ENCODE assay signal across 17 mouse cellular contexts in genomic region chr1:172167911-172168310, GRCm38 (mm10). TPM values are rescaled to one million over a fixed set of nuclear protein-coding genes. Genes with fewer than 3 reads are reported as not detected.
"Had no signal": no experiment of that assay in that cellular context is flagged by ENCODE, and none has a peak within 500 bp of the region (broad histone marks: within the 10 kb centered on the region; RNA-seq: fewer than 3 reads in every experiment).

No protein-coding gene starts in this region.

- H3K9me3 ChIP-seq: hindbrain, embryonic 15.5 days; limb, embryonic 12.5 days; limb, embryonic 15.5 days; lung, embryonic 15.5 days had no signal

- H3K4me2 ChIP-seq: hindbrain, embryonic 15.5 days; limb, embryonic 12.5 days; limb, embryonic 15.5 days; liver, embryonic 11.5 days; lung, embryonic 15.5 days; midbrain, embryonic 11.5 days had no signal

- ATAC-seq: intestine, postnatal 0 days; liver, postnatal 0 days had no signal

- H3K27me3 ChIP-seq: hindbrain, embryonic 15.5 days; limb, embryonic 12.5 days; limb, embryonic 15.5 days; lung, embryonic 15.5 days had no signal

- H3K4me3 ChIP-seq: hindbrain, embryonic 15.5 days; limb, embryonic 12.5 days; limb, embryonic 15.5 days; lung, embryonic 15.5 days had no signal

- H3K27ac ChIP-seq: hindbrain, embryonic 15.5 days; limb, embryonic 12.5 days; limb, embryonic 15.5 days; liver, embryonic 14.5 days; lung, embryonic 15.5 days had no signal

- H3K9ac ChIP-seq: hindbrain, embryonic 15.5 days; limb, embryonic 12.5 days; limb, embryonic 15.5 days; liver, embryonic 14.5 days; liver, postnatal 0 days; lung, embryonic 15.5 days had no signal

- H3K4me1 ChIP-seq: limb, embryonic 12.5 days; limb, embryonic 15.5 days; lung, embryonic 15.5 days had no signal

- DNase-seq: left cerebral cortex, postnatal 4 days; liver, postnatal 0 days; lung, postnatal 10 days; lung, postnatal 36 days; midbrain, embryonic 14.5 days; thymus, adult 18-20 months; thymus, postnatal 4 days had no signal

RNA-seq across cellular contexts. Expression of gene Casq1, which starts 51.8 kb away (rescaled TPM):
- total RNA-seq: megakaryocyte progenitor cell, adult 5-6 weeks; megakaryocyte-erythroid progenitor cell, adult 5-6 weeks had no signal
